Mouse (Mus musculus) B cell, adult 2 months (primary cell): ENCODE data around the gene Arpc3.
A peak's percentile ranks its signal among the peaks of the same experiment; 100 is the strongest.

Source experiments
- DNase-seq, 2 experiments: peaks; one replicate each; pipeline ENCODE4 v3.0.0; 2022

Arpc3 gene

GRCm38 (mm10) chr5:122391786-122392180 is at the start of gene Arpc3:
Gene Arpc3, plus strand, starts transcription at chr5:122391878.
- DNase-seq: peak; percentile 94 to 95

GRCm38 (mm10) chr5:122342874-122343273 is 48.8 kb upstream of the Arpc3 start:
- no peak for DNase-seq

DNA sequence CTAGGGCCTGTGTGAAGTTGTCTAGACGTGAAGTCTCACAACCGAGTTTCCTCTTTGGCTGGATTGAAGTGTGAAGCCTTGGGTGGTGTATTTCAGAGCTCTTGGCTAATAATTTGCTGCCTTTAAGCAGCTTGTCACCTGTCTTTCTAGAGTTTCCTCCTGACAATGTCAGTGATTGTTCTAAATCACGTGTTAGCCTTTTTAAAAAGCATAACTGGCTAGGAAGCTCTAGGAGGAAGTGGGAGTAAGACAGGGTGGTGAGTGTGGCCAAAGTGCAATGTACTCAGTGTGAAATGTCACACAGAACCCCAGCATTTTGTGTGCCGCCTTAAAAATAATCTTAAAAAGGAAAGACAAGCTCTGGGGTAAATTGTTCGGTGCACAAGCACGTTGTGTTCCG is 47.9 kb upstream of the Arpc3 start:
- DNase-seq: peak; percentile 32 to 42

DNA sequence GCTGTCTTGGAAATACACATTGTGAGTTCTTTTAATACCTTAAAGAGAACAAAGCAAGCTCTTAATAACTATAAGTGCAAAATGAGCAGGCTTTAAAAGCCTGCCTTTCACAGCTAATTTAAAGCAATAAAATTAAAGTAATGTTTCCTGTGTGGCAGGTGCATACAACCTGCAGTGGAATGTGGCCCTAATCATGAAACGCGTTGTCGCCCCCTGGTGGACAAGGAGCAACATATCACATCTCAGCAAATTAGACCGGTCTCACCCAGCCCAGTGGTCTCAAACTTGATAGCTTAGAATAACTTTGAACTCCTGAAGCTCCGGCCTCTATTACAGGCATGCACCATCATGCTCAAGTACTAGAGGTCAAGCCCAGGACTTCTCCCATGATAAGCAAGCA is 47.4 kb upstream of the Arpc3 start:
- peak; percentile 91 for DNase-seq

- DNase-seq: no peak
These were observed 45.9 kb upstream of the Arpc3 start for GRCm38 (mm10) chr5:122345777-122346176.

DNA sequence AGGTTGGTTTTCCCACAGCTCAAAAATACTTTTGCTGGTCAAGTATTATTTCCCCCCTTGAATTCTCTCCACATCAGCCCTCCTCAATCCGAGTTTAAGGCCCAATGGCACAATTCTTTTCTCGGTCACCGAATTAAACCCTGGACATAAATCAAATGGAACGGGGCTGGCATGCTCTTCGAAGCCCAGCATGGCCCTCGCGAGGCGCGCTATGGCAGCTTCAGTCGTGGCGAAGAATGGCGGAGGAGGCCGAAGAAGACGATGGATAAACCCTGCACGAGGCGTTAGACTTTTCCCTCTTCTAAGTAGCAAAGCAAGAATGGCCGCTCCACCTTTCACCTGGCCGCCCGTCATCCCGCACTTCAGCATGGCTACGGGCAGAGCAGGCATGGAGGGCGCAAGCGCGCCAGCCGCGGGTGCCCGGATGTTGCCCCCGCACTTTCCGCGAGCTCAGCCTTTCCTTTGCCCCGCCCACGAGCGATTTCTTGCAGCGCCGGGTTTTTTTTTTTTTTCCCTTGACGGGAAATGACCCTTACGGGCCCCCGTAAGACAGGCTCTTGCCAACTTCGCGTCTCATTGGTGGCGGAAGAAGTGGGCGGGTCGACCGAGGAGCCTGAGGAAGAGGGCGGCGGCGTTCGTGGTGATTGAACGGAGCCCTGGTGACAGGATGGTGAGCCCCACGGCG is 37.7 kb upstream of the Arpc3 start, which contains the start of the genes Rad9b and Vps29:
Gene Rad9b (minus strand): TSS at position 427 of the 685 bp plus-strand sequence.
Gene Vps29 (plus strand): TSS at position 563 of the 685 bp plus-strand sequence.
- peak; percentile 98 to 99 for DNase-seq

- DNase-seq: no peak
These were observed 37.1 kb upstream of the Arpc3 start for GRCm38 (mm10) chr5:122354492-122355067.

- DNase-seq: no peak
These were observed 20.0 kb upstream of the Arpc3 start, which contains the start of gene Gpn3 for GRCm38 (mm10) chr5:122371591-122372191. Gene Gpn3, plus strand, starts transcription at chr5:122371876.

- DNase-seq: peak; percentile 94 to 96
These were observed 19.4 kb upstream of the Arpc3 start, which contains the start of gene Fam216a for GRCm38 (mm10) chr5:122372192-122372769. Gene Fam216a, minus strand, starts transcription at chr5:122372364.

- no peak for DNase-seq
These were observed 18.8 kb upstream of the Arpc3 start for GRCm38 (mm10) chr5:122372878-122373277.

DNA sequence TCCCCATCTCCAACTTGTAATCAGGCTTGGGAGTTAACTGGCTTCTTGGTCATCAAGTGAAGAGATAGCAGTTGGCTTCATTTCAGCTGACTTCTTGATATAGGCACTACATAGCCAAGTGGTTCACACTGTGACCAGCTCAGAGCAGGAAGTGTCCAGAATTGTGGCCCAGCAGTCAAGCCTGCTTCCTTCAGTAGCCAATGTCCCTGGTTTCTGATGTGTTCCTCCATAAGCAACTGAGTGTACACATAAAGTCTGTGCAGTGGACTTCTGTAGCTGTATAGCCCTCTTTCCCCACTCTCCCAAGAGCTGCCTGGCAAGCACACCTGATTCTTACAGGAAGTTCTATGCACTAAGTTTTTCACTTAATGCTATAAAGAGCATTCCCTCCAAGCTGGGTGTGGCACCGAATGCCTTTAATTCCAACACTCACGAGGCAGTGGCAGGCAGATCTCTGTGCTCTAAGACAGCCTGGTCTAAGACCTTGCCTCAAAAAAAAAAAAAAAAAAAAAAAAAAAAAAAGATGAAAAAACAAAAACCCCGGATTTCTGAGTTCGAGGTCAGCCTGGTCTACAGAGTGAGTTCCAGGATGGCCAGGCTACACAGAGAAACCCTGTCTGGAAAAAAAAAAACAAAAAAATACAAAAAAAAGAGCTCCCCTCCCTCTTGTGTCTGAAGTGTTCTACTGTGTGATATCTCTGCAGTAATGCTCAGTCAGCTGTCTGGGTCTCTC is 14.4 kb upstream of the Arpc3 start:
- no peak for DNase-seq

DNA sequence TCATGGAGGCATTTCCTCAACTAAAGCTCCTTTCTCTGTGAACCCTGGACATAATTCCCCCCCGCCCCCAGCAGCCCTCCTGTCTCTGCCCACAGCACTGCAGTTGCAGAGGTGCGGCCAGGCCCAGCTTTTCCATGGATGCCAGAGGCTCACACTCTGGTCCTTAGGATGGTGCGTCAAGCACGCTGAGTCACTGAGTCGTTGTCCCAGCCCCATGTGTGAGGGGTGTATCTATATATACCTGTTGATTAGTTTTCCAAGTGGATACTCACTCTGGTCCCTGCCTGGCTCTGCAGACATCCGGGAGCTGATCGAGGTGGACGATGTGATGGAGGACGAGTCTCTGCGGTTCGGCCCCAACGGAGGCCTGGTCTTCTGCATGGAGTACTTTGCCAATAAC is 13.5 kb upstream of the Arpc3 start:
- no peak for DNase-seq

DNA sequence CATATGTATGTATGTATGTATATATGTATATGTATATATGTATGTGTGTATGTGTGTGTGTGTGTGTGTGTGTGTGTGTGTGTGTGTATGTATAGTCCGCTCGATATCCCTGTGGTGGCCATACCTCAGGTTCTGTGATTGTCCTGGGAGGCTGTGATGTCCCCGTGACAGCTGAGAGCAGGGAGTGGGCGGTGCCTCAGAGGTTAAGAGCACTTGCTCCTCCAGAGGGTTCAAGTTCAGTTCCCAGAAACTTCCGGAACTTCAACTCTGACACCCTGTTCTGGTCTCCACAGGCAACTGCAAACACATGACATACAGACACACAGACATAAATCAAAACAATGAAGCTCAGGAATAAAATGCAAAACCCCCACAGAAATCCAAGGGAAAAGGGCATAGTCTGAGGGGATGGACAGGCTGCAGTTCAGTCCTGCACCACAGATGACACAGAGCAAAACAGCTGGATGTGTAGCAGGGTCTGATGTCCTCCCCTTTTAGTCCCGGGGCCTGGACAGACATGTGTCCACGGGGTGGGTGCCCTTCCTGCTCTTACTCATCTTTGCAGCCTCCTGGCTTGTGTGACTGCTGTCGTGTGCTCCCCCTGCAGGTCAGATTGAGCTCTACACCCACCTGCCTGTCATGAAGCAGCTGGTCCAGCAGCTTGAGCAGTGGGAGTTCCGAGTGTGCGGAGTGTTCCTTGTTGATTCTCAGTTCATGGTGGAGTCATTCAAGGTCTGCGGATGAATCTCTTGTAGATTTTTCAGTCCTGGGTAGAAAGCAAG is 12.1 kb upstream of the Arpc3 start:
- DNase-seq: peak; percentile 81 to 82

DNA sequence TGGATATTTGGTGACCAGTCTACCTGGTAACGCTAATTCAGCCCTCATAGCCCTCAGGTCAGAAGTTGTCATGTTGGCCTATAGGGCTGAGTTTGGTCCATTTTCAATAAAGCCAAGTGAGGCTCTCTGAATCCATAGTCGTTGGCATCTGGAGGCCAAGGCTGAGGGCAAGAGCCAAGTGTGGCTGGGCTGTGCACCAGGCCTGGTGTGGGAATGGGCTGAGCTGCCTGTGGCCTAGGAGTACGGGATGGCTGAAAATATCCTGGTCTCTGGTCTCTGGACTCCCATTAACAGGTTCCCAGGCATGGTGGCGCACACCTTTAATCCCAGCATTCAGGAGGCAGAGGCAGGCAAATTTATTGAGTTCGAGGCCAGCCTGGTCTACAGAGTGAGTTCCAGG is 1.7 kb upstream of the Arpc3 start:
- DNase-seq: no peak

- no peak for DNase-seq
These were observed 1.0 kb upstream of the Arpc3 start for GRCm38 (mm10) chr5:122390671-122391070.

GRCm38 (mm10) chr5:122391178-122391785 is 396 bp upstream of the Arpc3 start:
- no peak for DNase-seq

- DNase-seq: peak; percentile 55 to 59
These were observed 738 bp downstream of the Arpc3 start for GRCm38 (mm10) chr5:122392227-122393004.

DNA sequence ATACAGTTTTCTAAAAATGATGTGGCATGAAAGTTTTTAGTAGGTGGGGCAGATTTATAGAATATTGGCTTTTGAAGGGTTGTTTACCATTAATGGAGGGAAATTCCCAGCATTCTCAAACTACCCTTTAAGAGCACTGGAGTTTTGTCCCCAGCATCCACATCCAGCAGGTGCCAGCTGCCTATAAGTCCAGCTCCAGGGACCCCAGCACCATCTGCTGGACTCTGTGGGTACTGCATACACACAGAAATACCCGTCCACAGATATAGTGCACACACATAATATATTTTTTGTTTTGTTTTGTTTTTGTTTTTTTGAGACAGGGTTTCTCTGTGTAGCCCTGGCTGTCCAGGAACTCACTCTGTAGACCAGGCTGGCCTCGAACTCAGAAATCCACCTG is 2.2 kb downstream of the Arpc3 start:
- peak; percentile 89 to 92 for DNase-seq

DNA sequence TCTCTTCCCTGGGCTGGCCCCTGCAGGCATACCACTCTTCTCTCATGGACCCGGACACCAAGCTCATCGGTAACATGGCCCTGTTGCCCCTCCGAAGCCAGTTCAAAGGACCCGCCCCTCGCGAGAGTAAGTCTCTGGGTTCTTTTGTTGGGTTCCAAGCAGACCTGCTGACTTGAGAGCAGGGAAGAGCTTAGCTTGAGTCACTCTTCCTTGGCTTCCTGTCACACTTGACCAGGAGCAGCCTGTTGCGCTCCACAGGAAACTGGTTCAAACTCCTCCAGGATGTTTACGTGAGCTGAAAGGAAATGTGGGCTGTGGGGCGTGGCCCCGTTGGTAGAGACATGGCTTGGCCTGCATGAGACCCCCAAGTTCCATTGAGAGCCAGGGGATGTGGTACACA is 5.1 kb downstream of the Arpc3 start:
- no peak for DNase-seq

DNA sequence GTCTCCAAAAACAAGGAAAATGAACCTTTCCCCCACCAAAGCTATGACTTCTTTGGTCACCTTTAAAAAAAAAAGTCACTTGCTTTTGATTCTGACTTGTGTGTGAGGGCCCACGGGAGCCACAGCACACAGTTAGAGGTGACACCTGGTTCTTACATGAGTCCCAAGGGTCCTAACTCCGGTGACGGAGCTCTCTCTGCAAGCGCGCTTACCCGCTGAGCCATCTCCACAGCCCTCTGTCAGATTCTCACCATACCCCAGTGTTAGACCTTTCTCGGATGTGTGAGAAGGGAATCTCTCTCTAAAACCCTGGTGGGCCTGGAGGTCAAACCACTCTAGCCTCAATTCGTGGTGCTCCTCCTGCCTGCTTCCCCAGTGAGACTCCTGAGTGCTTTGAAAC is 5.8 kb downstream of the Arpc3 start:
- DNase-seq: peak; percentile 47 to 53

- no peak for DNase-seq
These were observed 8.2 kb downstream of the Arpc3 start for GRCm38 (mm10) chr5:122399871-122400270.
